Mouse (Mus musculus): ENCODE data around the gene Gm867.

DNA sequence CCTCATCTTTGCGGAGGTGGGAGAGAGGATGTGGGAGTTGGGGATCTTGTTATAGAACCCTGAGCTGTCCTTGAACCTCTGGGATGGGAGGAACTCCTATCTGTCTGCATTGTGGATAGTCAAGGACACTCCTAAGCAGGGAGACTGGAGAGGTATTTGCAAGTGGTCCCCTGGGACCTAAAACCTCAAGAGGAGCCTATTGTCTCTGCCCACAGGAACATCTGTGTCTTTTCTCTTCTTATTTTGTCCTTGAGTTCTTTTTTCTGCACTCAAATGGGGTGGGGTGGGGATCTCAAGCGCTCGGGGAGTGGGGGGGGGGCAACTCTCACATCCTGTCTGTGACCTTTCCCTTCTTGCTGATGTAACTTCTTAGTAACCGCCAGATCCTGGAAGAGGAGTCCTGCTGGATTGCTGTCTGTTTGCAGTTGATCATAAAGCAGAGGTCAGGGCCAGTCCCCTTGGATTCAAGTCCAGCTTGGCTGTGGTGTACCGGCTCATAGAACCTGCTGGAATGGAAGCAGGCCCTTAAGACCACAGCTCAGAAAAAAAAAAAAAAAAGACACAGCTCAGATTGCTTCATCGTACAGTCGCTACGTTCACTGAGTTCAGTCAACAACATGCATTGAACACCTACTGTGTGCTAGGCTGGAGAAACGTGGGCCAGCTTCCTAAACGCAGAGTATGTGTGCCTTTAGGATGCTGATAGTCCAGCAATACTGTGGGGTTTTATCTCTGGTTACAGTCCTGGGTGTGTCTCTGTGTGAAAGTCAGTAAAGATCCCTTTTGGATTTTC lies 2.4 kb downstream of the Gm867 start:
- TF ChIP-seq CTCF (IDR thresholded peaks at IDR 0.05; ENCODE audit: borderline replicate concordance, insufficient read depth, low read depth, low read length) (no peak), POLR2A (IDR thresholded peaks at IDR 0.05; ENCODE audit: borderline replicate concordance, insufficient read depth, low read length) (no peak)
